Mouse (Mus musculus): ENCODE measurements around the gene Skiv2l. TPM values are rescaled to one million over a fixed set of nuclear protein-coding genes. Genes with fewer than 3 reads are reported as not detected.

Gene Skiv2l
- polyA plus RNA-seq, 1 experiment from 2014 or later: 46.2 TPM

DNA sequence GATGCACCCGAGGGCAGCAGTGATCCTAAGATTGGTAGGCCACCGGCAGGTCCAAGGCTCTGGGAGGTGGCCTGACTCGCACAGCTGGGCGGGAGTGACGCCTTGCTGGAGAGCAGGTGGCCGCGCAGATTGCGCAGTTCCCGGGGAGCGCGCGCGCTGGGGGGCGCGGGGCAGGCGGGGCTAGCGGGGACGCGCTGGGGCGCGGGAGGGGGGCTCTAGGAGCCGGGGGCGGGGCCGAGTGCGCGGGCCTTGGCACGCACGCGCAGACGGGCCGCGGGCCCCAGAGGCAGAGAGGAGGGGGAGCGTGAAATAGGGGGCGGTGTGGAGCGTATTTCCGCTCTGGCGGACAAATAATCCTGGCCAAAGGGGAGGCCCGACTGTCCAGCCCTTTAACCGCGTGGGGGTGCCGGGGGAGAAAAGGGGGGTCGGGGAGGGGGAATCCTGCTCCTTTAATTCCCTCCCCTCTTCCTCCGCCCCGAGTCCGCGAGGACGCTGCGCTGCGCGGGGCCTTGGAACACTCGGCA lies 44.1 kb upstream of the Skiv2l start:
- no peaks in the 10 kb centered on the region for H3K9me3 ChIP-seq (ENCODE audit: control insufficient read depth, low read length)
- H3K36me3 ChIP-seq (ENCODE audit: control insufficient read depth, insufficient read depth, low read length): no peaks in the 10 kb centered on the region
- H3K4me1 ChIP-seq (ENCODE audit: control insufficient read depth, insufficient read depth, low read length): peaks cover 32% of the 10 kb centered on the region
- no peaks in the 10 kb centered on the region for H3K27me3 ChIP-seq (ENCODE audit: control insufficient read depth, insufficient read depth, low read length)
- peak overlapping the region; percentile 79 for H3K4me3 ChIP-seq (ENCODE audit: low read depth, low read length)
- peak overlapping the region; percentile 90 for H3K27ac ChIP-seq (ENCODE audit: low read depth, low read length)
- ATAC-seq (ENCODE audit: low read depth): peak; percentile 87
- H3K9ac ChIP-seq (replicated peaks; ENCODE audit: low read depth, low read length): peak overlapping the region; percentile 92
- H3K4me2 ChIP-seq (ENCODE audit: low read depth, low read length): peak overlapping the region; percentile 82
- WGBS: 3% methylated on average over 32 of the region's 51 CpGs

GRCm38 (mm10) chr17:34893072-34893824 lies 43.2 kb upstream of the Skiv2l start:
- Histone ChIP-seq H3K9ac (replicated peaks; ENCODE audit: low read depth, low read length) (peak overlapping the region; percentile 43; the same call in 1 of the 2 replicates), H3K4me3 (ENCODE audit: low read depth, low read length) (peak overlapping the region; percentile 79; the same call in 1 of the 2 replicates), H3K27ac (ENCODE audit: low read depth, low read length) (peak overlapping the region; percentile 90), H3K4me1 (ENCODE audit: control insufficient read depth, insufficient read depth, low read length) (peaks cover 32% of the 10 kb centered on the region), H3K9me3 (ENCODE audit: control insufficient read depth, low read length) (no peaks in the 10 kb centered on the region), H3K27me3 (ENCODE audit: control insufficient read depth, insufficient read depth, low read length) (no peaks in the 10 kb centered on the region), H3K36me3 (ENCODE audit: control insufficient read depth, insufficient read depth, low read length) (no peaks in the 10 kb centered on the region), H3K4me2 (ENCODE audit: low read depth, low read length) (peak overlapping the region; percentile 55)
- WGBS: 72% methylated on average over 12 of the region's 12 CpGs
- ATAC-seq (ENCODE audit: low read depth): no peak

GRCm38 (mm10) chr17:34891377-34891776 lies 41.4 kb upstream of the Skiv2l start:
- WGBS: 98% methylated on average over 2 of the region's 2 CpGs
- no peak overlapping the region for H3K4me2 ChIP-seq (ENCODE audit: low read depth, low read length)
- ATAC-seq (ENCODE audit: low read depth): no peak
- no peaks in the 10 kb centered on the region for H3K9me3 ChIP-seq (ENCODE audit: control insufficient read depth, low read length)
- H3K4me1 ChIP-seq (ENCODE audit: control insufficient read depth, insufficient read depth, low read length): peaks cover 18% of the 10 kb centered on the region
- H3K36me3 ChIP-seq (ENCODE audit: control insufficient read depth, insufficient read depth, low read length): no peaks in the 10 kb centered on the region
- no peaks in the 10 kb centered on the region for H3K27me3 ChIP-seq (ENCODE audit: control insufficient read depth, insufficient read depth, low read length)
- H3K4me3 ChIP-seq (ENCODE audit: low read depth, low read length): no peak overlapping the region
- H3K27ac ChIP-seq (ENCODE audit: low read depth, low read length): no peak overlapping the region
- no peak overlapping the region for H3K9ac ChIP-seq (replicated peaks; ENCODE audit: low read depth, low read length)

GRCm38 (mm10) chr17:34890074-34890743 lies 40.2 kb upstream of the Skiv2l start:
- no peak overlapping the region for H3K27ac ChIP-seq (ENCODE audit: low read depth, low read length)
- no peak for ATAC-seq (ENCODE audit: low read depth)
- peaks cover 6% of the 10 kb centered on the region for H3K4me1 ChIP-seq (ENCODE audit: control insufficient read depth, insufficient read depth, low read length)
- no peaks in the 10 kb centered on the region for H3K27me3 ChIP-seq (ENCODE audit: control insufficient read depth, insufficient read depth, low read length)
- 87% methylated on average over 12 of the region's 12 CpGs for WGBS
- no peak overlapping the region for H3K9ac ChIP-seq (replicated peaks; ENCODE audit: low read depth, low read length)
- H3K9me3 ChIP-seq (ENCODE audit: control insufficient read depth, low read length): no peaks in the 10 kb centered on the region
- H3K36me3 ChIP-seq (ENCODE audit: control insufficient read depth, insufficient read depth, low read length): no peaks in the 10 kb centered on the region
- no peak overlapping the region for H3K4me2 ChIP-seq (ENCODE audit: low read depth, low read length)
- H3K4me3 ChIP-seq (ENCODE audit: low read depth, low read length): no peak overlapping the region

GRCm38 (mm10) chr17:34887942-34888341 lies 37.9 kb upstream of the Skiv2l start:
- Histone ChIP-seq H3K4me1 (ENCODE audit: control insufficient read depth, insufficient read depth, low read length) (no peaks in the 10 kb centered on the region), H3K9ac (replicated peaks; ENCODE audit: low read depth, low read length) (no peak overlapping the region), H3K9me3 (ENCODE audit: control insufficient read depth, low read length) (no peaks in the 10 kb centered on the region), H3K4me3 (ENCODE audit: low read depth, low read length) (no peak overlapping the region), H3K4me2 (ENCODE audit: low read depth, low read length) (no peak overlapping the region), H3K27me3 (ENCODE audit: control insufficient read depth, insufficient read depth, low read length) (no peaks in the 10 kb centered on the region), H3K36me3 (ENCODE audit: control insufficient read depth, insufficient read depth, low read length) (no peaks in the 10 kb centered on the region), H3K27ac (ENCODE audit: low read depth, low read length) (no peak overlapping the region)
- no peak for ATAC-seq (ENCODE audit: low read depth)
- WGBS: 83% methylated on average over 5 of the region's 5 CpGs

DNA sequence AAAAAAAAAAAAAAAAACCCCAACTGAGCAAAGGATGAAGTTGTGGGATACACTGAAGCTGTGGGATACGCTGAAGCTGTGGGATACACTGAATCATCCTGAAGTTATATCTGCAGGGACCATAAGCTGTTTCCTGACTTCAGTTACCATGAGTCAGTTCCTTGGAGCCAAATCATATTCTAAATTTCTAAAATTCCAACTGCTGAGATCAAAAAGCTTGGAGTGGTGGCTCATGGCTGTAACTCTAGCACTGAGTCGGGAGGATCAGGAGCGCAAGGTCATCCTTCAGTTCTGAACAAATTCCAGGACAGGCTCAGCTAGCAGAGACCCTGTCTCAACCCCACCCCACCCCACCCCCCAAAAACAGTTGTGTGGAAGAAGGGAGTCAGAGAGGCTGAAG lies 35.6 kb upstream of the Skiv2l start:
- ATAC-seq (ENCODE audit: low read depth): no peak

DNA sequence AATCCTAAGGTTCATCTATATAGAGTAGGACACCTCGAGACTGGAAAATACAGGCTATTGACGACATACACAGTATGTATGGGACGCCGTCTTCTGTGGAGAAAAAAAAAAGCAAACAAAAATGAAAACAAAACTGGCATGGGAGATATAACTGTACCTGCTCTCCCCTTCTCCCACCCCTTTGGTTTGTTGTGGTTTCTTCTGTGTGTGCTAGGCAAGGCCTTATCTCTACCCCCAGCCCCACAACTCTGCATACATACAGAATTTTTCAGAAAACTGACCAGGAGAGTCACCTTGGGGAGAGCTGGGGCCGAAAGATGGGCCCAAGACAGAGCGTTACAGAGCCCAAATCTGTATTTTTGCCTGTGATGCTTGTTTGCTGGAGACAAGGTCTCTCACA lies 34.7 kb upstream of the Skiv2l start:
- Histone ChIP-seq H3K36me3 (ENCODE audit: control insufficient read depth, insufficient read depth, low read length) (no peaks in the 10 kb centered on the region), H3K9ac (replicated peaks; ENCODE audit: low read depth, low read length) (no peak overlapping the region), H3K9me3 (ENCODE audit: control insufficient read depth, low read length) (no peaks in the 10 kb centered on the region), H3K27ac (ENCODE audit: low read depth, low read length) (no peak overlapping the region), H3K4me2 (ENCODE audit: low read depth, low read length) (no peak overlapping the region), H3K4me3 (ENCODE audit: low read depth, low read length) (no peak overlapping the region), H3K4me1 (ENCODE audit: control insufficient read depth, insufficient read depth, low read length) (no peaks in the 10 kb centered on the region), H3K27me3 (ENCODE audit: control insufficient read depth, insufficient read depth, low read length) (0 out of 2 replicates have a peak, but pooled peaks cover 4% of the 10 kb centered on the region)
- WGBS: 91% methylated on average over 6 of the region's 6 CpGs
- ATAC-seq (ENCODE audit: low read depth): no peak

More for the DNA sequence above, 35.6 kb upstream of the Skiv2l start:
- Histone ChIP-seq H3K27me3 (ENCODE audit: control insufficient read depth, insufficient read depth, low read length) (0 out of 2 replicates have a peak, but pooled peaks cover 4% of the 10 kb centered on the region), H3K4me1 (ENCODE audit: control insufficient read depth, insufficient read depth, low read length) (no peaks in the 10 kb centered on the region), H3K36me3 (ENCODE audit: control insufficient read depth, insufficient read depth, low read length) (no peaks in the 10 kb centered on the region), H3K27ac (ENCODE audit: low read depth, low read length) (no peak overlapping the region), H3K4me2 (ENCODE audit: low read depth, low read length) (no peak overlapping the region), H3K4me3 (ENCODE audit: low read depth, low read length) (no peak overlapping the region), H3K9ac (replicated peaks; ENCODE audit: low read depth, low read length) (no peak overlapping the region), H3K9me3 (ENCODE audit: control insufficient read depth, low read length) (no peaks in the 10 kb centered on the region)
- 93% methylated on average over 3 of the region's 3 CpGs for WGBS

DNA sequence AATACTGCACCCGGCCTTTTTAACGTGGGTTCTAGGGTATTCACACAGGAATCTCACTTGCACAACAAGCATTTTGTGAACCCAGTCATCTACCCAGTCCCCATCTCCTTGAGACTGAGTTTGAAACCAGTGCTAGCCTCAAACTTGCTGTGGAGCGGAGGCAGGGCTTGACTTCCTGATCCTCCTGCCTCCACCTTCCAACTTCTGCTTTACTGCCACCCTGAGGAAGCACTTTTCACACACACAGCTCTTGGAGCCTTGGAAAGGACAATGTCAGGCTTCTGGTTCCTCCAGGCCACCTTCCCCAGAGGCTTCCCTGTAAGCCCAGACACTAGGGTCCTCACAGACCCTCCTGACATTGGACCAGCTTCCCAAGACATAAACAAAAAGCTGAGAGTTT lies 33.3 kb upstream of the Skiv2l start:
- Histone ChIP-seq H3K4me3 (ENCODE audit: low read depth, low read length) (no peak overlapping the region), H3K9me3 (ENCODE audit: control insufficient read depth, low read length) (no peaks in the 10 kb centered on the region), H3K4me1 (ENCODE audit: control insufficient read depth, insufficient read depth, low read length) (no peaks in the 10 kb centered on the region), H3K27me3 (ENCODE audit: control insufficient read depth, insufficient read depth, low read length) (0 out of 2 replicates have a peak, but pooled peaks cover 4% of the 10 kb centered on the region), H3K4me2 (ENCODE audit: low read depth, low read length) (no peak overlapping the region), H3K9ac (replicated peaks; ENCODE audit: low read depth, low read length) (no peak overlapping the region), H3K36me3 (ENCODE audit: control insufficient read depth, insufficient read depth, low read length) (no peaks in the 10 kb centered on the region), H3K27ac (ENCODE audit: low read depth, low read length) (no peak overlapping the region)
- ATAC-seq (ENCODE audit: low read depth): no peak
- WGBS: 58% methylated on average over 3 of the region's 3 CpGs
